Mouse (Mus musculus) mesoderm, embryonic 11.5 days (tissue): ENCODE data around the gene Tnrc6b.

ENCODE experiments used
- DNase-seq: peaks from one replicate; pipeline ENCODE4 v3.0.0-alpha.2; 2012; ENCODE audit warnings: low read depth, low spot score

The Tnrc6b gene

GRCm38 (mm10) chr15:80969371-80969770, 258.3 kb downstream of the Tnrc6b start:
- no peak for DNase-seq

- DNase-seq, result no peak
These were observed 263.2 kb downstream of the Tnrc6b start for GRCm38 (mm10) chr15:80974311-80974710.

DNA sequence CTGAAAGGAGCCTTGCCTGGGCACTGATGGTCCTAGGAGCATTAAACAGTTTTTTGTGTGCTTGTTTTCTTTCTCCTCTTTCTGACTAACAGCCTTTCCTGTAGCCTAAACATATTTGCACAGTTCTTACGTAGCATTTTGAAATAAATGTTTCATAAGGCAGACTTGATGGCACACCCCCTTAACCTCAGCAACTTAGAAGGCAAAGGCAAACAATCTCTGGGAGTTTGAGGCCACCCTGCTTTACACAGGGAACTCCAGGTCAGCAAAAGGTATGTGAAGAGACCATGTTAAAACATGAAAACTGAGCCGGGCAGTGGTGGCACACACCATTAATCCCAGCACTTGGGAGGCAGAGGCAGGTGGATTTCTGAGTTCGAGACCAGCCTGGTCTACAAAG, 264.6 kb downstream of the Tnrc6b start:
- DNase-seq, result no peak

- DNase-seq, result peak; percentile 87
These were observed 266.7 kb downstream of the Tnrc6b start, which contains the start of gene Sgsm3 for GRCm38 (mm10) chr15:80977620-80978334. Gene Sgsm3, plus strand, starts transcription at chr15:80977765.

GRCm38 (mm10) chr15:80979611-80980010, 268.5 kb downstream of the Tnrc6b start:
- DNase-seq, result no peak

- DNase-seq, result no peak
These were observed 270.1 kb downstream of the Tnrc6b start for GRCm38 (mm10) chr15:80981176-80981575.

- no peak for DNase-seq
These were observed 272.2 kb downstream of the Tnrc6b start for GRCm38 (mm10) chr15:80983264-80983663.

GRCm38 (mm10) chr15:80988331-80988730, 277.2 kb downstream of the Tnrc6b start:
- DNase-seq, result no peak

DNA sequence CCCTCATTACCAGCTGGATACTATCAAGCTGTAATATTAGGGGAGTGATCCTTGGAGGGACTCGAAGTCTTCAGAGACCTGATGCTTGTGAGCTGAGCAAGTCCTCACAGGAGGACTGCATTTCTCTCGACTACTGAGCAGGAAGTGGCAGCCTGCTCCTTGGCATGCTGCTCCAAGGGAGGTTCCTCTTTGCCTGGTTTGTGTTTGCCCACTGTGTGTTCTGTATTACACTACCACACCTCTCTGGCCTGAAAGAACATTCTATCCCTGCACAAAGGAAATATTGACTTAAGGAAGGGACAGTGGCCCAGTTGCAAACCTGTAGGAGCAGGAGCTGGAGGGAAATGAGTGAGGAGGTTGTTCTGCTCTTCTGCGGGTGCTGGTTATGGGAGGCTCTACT, 278.6 kb downstream of the Tnrc6b start:
- no peak for DNase-seq
